Comparison of ENCODE assay signal across 13 mouse cellular contexts in the genomic region with DNA sequence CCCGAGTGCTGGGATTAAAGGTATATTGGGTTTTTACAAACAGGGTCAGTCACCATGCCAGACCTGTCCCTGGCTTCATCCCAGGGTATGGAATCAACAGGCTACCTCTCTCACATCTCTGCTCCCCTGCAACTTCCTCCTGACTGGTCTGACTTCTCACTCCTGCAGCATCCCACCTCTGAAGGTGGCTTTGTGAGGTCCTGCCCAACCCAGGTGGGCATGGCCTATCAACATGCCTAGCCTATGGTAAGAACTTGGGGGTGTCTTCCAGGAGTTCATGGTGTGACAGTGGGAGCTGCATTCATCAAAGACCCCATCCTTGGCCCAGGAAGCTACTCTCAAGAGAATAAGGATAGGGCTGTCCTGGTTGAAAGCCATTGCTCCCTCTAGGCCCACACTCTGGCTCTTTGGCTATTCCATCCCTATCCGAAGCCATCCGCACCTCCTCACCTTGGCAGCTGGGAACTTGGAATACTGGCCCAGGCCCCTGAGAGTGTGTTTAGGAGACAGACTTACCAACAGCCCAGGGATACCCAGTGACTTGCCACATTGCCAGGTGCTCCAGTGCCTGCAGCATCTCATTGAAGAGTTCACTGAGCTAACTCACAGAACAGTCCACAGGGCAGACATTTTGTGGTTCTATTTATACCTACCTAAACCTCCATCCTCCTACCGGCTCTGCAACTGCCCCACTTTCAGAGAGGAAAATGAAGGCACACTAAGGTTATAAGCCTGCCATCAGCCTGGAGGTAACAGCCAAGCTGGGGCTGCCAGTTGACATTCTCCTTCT. TPM values are rescaled to one million over a fixed set of nuclear protein-coding genes. Genes with fewer than 3 reads are reported as not detected.
A peak's percentile ranks its signal among the peaks of the same experiment; 100 is the strongest.
DNase-seq lines count a peak whose midpoint lies in the region; ATAC-seq lines count a peak whose summit lies in the region.
"Had no signal": no experiment of that assay in that cellular context is flagged by ENCODE, and none has a peak within 500 bp of the region (broad histone marks: within the 10 kb centered on the region; RNA-seq: fewer than 3 reads in every experiment).

No protein-coding gene starts in this region.

- no peak overlapping the region for H3K27ac ChIP-seq in embryonic facial prominence, embryonic 13.5 days
- no peak overlapping the region for H3K27ac ChIP-seq in embryonic facial prominence, embryonic 10.5 days (replicated peaks)
- peak overlapping the region; percentile 40; the same call in 1 of the 2 replicates for H3K27ac ChIP-seq in heart, embryonic 15.5 days
- peak overlapping the region; percentile 4; the same call in 1 of the 2 replicates for H3K27ac ChIP-seq in neural tube, embryonic 14.5 days (ENCODE audit: low read depth, low read length)
- H3K27ac ChIP-seq: limb, embryonic 10.5 days; liver, embryonic 12.5 days; lung, embryonic 15.5 days had no signal

- no peak overlapping the region for H3K4me2 ChIP-seq in embryonic facial prominence, embryonic 13.5 days
- H3K4me2 ChIP-seq in heart, embryonic 15.5 days: 0 out of 2 replicates have a peak overlapping the region, but pooled peaks have one; percentile 66
- no peak overlapping the region for H3K4me2 ChIP-seq in neural tube, embryonic 14.5 days (ENCODE audit: low read depth, low read length)
- H3K4me2 ChIP-seq: liver, embryonic 12.5 days had no signal

- no peaks in the 10 kb centered on the region for H3K36me3 ChIP-seq in embryonic facial prominence, embryonic 13.5 days
- no peaks in the 10 kb centered on the region for H3K36me3 ChIP-seq in embryonic facial prominence, embryonic 10.5 days (replicated peaks)
- no peaks in the 10 kb centered on the region for H3K36me3 ChIP-seq in heart, embryonic 15.5 days
- H3K36me3 ChIP-seq in megakaryocyte, embryonic 14.5 days (replicated peaks; ENCODE audit: low read length): peaks cover 49% of the 10 kb centered on the region
- no peaks in the 10 kb centered on the region for H3K36me3 ChIP-seq in neural tube, embryonic 14.5 days (ENCODE audit: control insufficient read depth, insufficient read depth, low read length)
- H3K36me3 ChIP-seq: limb, embryonic 10.5 days; liver, embryonic 12.5 days; lung, embryonic 15.5 days had no signal

- H3K9me3 ChIP-seq in embryonic facial prominence, embryonic 13.5 days: no peaks in the 10 kb centered on the region
- H3K9me3 ChIP-seq in embryonic facial prominence, embryonic 10.5 days: no peaks in the 10 kb centered on the region
- H3K9me3 ChIP-seq in heart, embryonic 15.5 days (replicated peaks): no peaks in the 10 kb centered on the region
- H3K9me3 ChIP-seq in megakaryocyte, embryonic 14.5 days: no peaks in the 10 kb centered on the region
- H3K9me3 ChIP-seq in neural tube, embryonic 14.5 days (ENCODE audit: control insufficient read depth, low read length): no peaks in the 10 kb centered on the region
- H3K9me3 ChIP-seq: limb, embryonic 10.5 days; liver, embryonic 12.5 days; lung, embryonic 15.5 days had no signal

- 85% methylated on average over 4 of the region's 4 CpGs for WGBS in embryonic facial prominence, embryonic 13.5 days
- 81% methylated on average over 4 of the region's 4 CpGs for WGBS in embryonic facial prominence, embryonic 10.5 days
- WGBS in heart, embryonic 15.5 days: 84% methylated on average over 4 of the region's 4 CpGs
- 82% methylated on average over 4 of the region's 4 CpGs for WGBS in neural tube, embryonic 14.5 days

- ATAC-seq in embryonic facial prominence, embryonic 13.5 days (ENCODE audit: insufficient number of reproducible peaks, insufficient read depth, low FRiP score, low TSS enrichment, low read depth): no peak
- ATAC-seq in heart, embryonic 15.5 days (replicated peaks; ENCODE audit: insufficient number of reproducible peaks, insufficient read depth, low FRiP score, low read depth): no peak
- no peak for ATAC-seq in megakaryocyte, adult 5-6 weeks (ENCODE audit: poor library complexity, severe bottlenecking)
- ATAC-seq in neural tube, embryonic 14.5 days (ENCODE audit: low read depth): no peak
- ATAC-seq: liver, embryonic 12.5 days had no signal

- H3K27me3 ChIP-seq in embryonic facial prominence, embryonic 13.5 days: no peaks in the 10 kb centered on the region
- peaks cover 40% of the 10 kb centered on the region for H3K27me3 ChIP-seq in embryonic facial prominence, embryonic 10.5 days (replicated peaks; ENCODE audit: low read depth, poor library complexity, severe bottlenecking)
- H3K27me3 ChIP-seq in heart, embryonic 15.5 days: no peaks in the 10 kb centered on the region
- peaks cover 2% of the 10 kb centered on the region for H3K27me3 ChIP-seq in megakaryocyte, embryonic 14.5 days (replicated peaks)
- no peaks in the 10 kb centered on the region for H3K27me3 ChIP-seq in neural tube, embryonic 14.5 days (ENCODE audit: control insufficient read depth, insufficient read depth, low read length)
- H3K27me3 ChIP-seq: lung, embryonic 15.5 days; Patski had no signal

- peaks cover 61% of the 10 kb centered on the region for H3K4me1 ChIP-seq in embryonic facial prominence, embryonic 13.5 days
- H3K4me1 ChIP-seq in embryonic facial prominence, embryonic 10.5 days: peaks cover 57% of the 10 kb centered on the region
- peaks cover 53% of the 10 kb centered on the region for H3K4me1 ChIP-seq in heart, embryonic 15.5 days (replicated peaks)
- H3K4me1 ChIP-seq in megakaryocyte, embryonic 14.5 days: peaks cover 94% of the 10 kb centered on the region
- peaks cover 20% of the 10 kb centered on the region; the same call in 1 of the 2 replicates for H3K4me1 ChIP-seq in neural tube, embryonic 14.5 days (ENCODE audit: control insufficient read depth, insufficient read depth, low read length)

- no peak overlapping the region for H3K4me3 ChIP-seq in embryonic facial prominence, embryonic 13.5 days
- H3K4me3 ChIP-seq in embryonic facial prominence, embryonic 10.5 days: no peak overlapping the region
- no peak overlapping the region for H3K4me3 ChIP-seq in heart, embryonic 15.5 days
- peak overlapping the region; percentile 96 for H3K4me3 ChIP-seq in megakaryocyte, embryonic 14.5 days (replicated peaks)
- no peak overlapping the region for H3K4me3 ChIP-seq in neural tube, embryonic 14.5 days (ENCODE audit: low read depth, low read length)
- H3K4me3 ChIP-seq: limb, embryonic 10.5 days; liver, embryonic 12.5 days; lung, embryonic 15.5 days had no signal

- 0 out of 2 replicates have a peak overlapping the region, but pooled peaks have one; percentile 44 for H3K9ac ChIP-seq in embryonic facial prominence, embryonic 13.5 days
- no peak overlapping the region for H3K9ac ChIP-seq in heart, embryonic 15.5 days
- H3K9ac ChIP-seq in neural tube, embryonic 14.5 days (replicated peaks; ENCODE audit: low read depth, low read length): no peak overlapping the region
- H3K9ac ChIP-seq: lung, embryonic 15.5 days had no signal

- DNase-seq in embryonic facial prominence, embryonic 10.5 days (ENCODE audit: low spot score): no peak
- no peak for DNase-seq in heart, adult 9 months (ENCODE audit: low spot score in 2 of 2)
- DNase-seq in yolk sac, embryonic 10.5 days (ENCODE audit: low spot score): no peak
- DNase-seq: right cerebral cortex, postnatal 25 days had no signal

RNA-seq across cellular contexts. Expression of a gene that starts 2.9 kb away (rescaled TPM):
- polyA plus RNA-seq in embryonic facial prominence, embryonic 13.5 days (2015; fragmentation: Nextera tagmentation; extraction: Ambion mirVana): 65.2 and 66.4 TPM in 2 replicates
- 31.6 and 35.0 TPM in 2 replicates for polyA plus RNA-seq in embryonic facial prominence, embryonic 10.5 days (2016; fragmentation: Nextera tagmentation; extraction: Ambion mirVana)
- polyA plus RNA-seq in heart, embryonic 15.5 days (2015; fragmentation: Nextera tagmentation; extraction: Ambion mirVana): 121 and 126 TPM in 2 replicates
- polyA plus RNA-seq in megakaryocyte, embryonic 14.5 days (2012; ENCODE audit: insufficient read depth, low replicate concordance): 534 and 845 TPM in 2 replicates
- total RNA-seq in megakaryocyte, adult 5-6 weeks (2015): 85.5 and 103 TPM in 2 replicates
- 91.0 and 123 TPM in 2 replicates for total RNA-seq in megakaryocyte, adult 5-6 weeks (2017)
- 35.7 and 37.3 TPM in 2 replicates for polyA plus RNA-seq in neural tube, embryonic 14.5 days (2014; fragmentation: Nextera tagmentation; extraction: Ambion mirVana)

RNA-seq across cellular contexts. Expression of a gene that starts 25.6 kb away (rescaled TPM):
- polyA plus RNA-seq in embryonic facial prominence, embryonic 13.5 days (2015; fragmentation: Nextera tagmentation; extraction: Ambion mirVana): 44.9 and 48.0 TPM in 2 replicates
- 26.6 and 28.0 TPM in 2 replicates for polyA plus RNA-seq in embryonic facial prominence, embryonic 10.5 days (2016; fragmentation: Nextera tagmentation; extraction: Ambion mirVana)
- polyA plus RNA-seq in heart, embryonic 15.5 days (2015; fragmentation: Nextera tagmentation; extraction: Ambion mirVana): 70.2 and 75.7 TPM in 2 replicates
- polyA plus RNA-seq in megakaryocyte, embryonic 14.5 days (2012; ENCODE audit: insufficient read depth, low replicate concordance): 422 and 866 TPM in 2 replicates
- 76.1 and 81.6 TPM in 2 replicates for total RNA-seq in megakaryocyte, adult 5-6 weeks (2015)
- 33.4 and 48.2 TPM in 2 replicates for total RNA-seq in megakaryocyte, adult 5-6 weeks (2017)
- 29.0 and 34.8 TPM in 2 replicates for polyA plus RNA-seq in neural tube, embryonic 14.5 days (2014; fragmentation: Nextera tagmentation; extraction: Ambion mirVana)

RNA-seq across cellular contexts. Expression of a gene that starts 35.6 kb away (rescaled TPM):
- polyA plus RNA-seq in embryonic facial prominence, embryonic 13.5 days (2015; fragmentation: Nextera tagmentation; extraction: Ambion mirVana): 1.5 and 2.8 TPM in 2 replicates
- 1.2 and 1.7 TPM in 2 replicates for polyA plus RNA-seq in embryonic facial prominence, embryonic 10.5 days (2016; fragmentation: Nextera tagmentation; extraction: Ambion mirVana)
- polyA plus RNA-seq in heart, embryonic 15.5 days (2015; fragmentation: Nextera tagmentation; extraction: Ambion mirVana): 1.6 and 2.5 TPM in 2 replicates
- 289 and 697 TPM in 2 replicates for polyA plus RNA-seq in megakaryocyte, embryonic 14.5 days (2012; ENCODE audit: insufficient read depth, low replicate concordance)
- 44.4 and 49.1 TPM in 2 replicates for total RNA-seq in megakaryocyte, adult 5-6 weeks (2015)
- total RNA-seq in megakaryocyte, adult 5-6 weeks (2017): 39.6 and 42.3 TPM in 2 replicates
- polyA plus RNA-seq in neural tube, embryonic 14.5 days (2014; fragmentation: Nextera tagmentation; extraction: Ambion mirVana): 0.56 and 0.91 TPM in 2 replicates
- polyA plus RNA-seq: Patski had no signal

Comparison
In these comparisons a context has a peak if more than half of its experiments do, and no peak if none do; other contexts are left out.
1. H3K27ac ChIP-seq: peak in heart, embryonic 15.5 days (single experiment) and neural tube, embryonic 14.5 days (single experiment); none in embryonic facial prominence, embryonic 13.5 days (single experiment) and embryonic facial prominence, embryonic 10.5 days (single experiment).
2. RNA of a gene that starts 35.6 kb away (polyA plus RNA-seq): 289 to 697 TPM in megakaryocyte, embryonic 14.5 days; 1.5 to 2.8 TPM in embryonic facial prominence, embryonic 13.5 days, 1.6 to 2.5 TPM in heart, embryonic 15.5 days, 1.2 to 1.7 TPM in embryonic facial prominence, embryonic 10.5 days and 0.56 to 0.91 TPM in neural tube, embryonic 14.5 days; every median in the first group is over 10 times any median in the second.